Mouse (Mus musculus): ENCODE measurements around the gene Icam1. TPM values are rescaled to one million over a fixed set of nuclear protein-coding genes. Genes with fewer than 3 reads are reported as not detected.

Gene Icam1
- polyA plus RNA-seq (2017; shearing (Covaris generic)): 268 TPM

DNA sequence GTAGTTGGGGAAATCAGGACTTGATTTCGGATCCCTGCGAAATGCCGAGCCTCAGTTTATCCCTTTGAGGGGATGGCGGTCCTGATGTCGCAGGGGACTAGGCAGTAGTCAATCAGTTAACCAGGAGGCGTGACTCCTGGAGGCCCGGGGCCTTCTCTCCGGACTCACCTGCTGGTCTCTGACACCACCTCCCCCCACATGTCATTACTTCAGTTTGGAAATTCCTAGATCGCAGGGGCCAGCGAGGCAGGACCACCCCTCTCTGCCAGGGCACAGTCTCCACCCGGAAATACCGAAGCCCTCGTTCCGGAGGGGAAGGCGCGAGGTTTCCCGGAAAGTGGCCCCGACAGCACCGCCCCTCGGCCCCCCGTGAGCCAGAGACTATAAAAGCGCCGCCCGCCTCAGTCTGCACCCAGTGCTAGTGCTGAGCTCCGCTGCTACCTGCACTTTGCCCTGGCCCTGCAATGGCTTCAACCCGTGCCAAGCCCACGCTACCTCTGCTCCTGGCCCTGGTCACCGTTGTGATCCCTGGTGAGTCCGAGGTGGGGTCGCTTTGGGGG, at the start of gene Icam1:
Icam1 (plus strand) TSS at position 415 of the 560 bp plus-strand sequence.

GRCm38 (mm10) chr9:20976216-20976960, 39.4 kb upstream of the Icam1 start, which contains the start of gene S1pr2:
TSS of gene S1pr2 (minus strand) at chr9:20976781.

DNA sequence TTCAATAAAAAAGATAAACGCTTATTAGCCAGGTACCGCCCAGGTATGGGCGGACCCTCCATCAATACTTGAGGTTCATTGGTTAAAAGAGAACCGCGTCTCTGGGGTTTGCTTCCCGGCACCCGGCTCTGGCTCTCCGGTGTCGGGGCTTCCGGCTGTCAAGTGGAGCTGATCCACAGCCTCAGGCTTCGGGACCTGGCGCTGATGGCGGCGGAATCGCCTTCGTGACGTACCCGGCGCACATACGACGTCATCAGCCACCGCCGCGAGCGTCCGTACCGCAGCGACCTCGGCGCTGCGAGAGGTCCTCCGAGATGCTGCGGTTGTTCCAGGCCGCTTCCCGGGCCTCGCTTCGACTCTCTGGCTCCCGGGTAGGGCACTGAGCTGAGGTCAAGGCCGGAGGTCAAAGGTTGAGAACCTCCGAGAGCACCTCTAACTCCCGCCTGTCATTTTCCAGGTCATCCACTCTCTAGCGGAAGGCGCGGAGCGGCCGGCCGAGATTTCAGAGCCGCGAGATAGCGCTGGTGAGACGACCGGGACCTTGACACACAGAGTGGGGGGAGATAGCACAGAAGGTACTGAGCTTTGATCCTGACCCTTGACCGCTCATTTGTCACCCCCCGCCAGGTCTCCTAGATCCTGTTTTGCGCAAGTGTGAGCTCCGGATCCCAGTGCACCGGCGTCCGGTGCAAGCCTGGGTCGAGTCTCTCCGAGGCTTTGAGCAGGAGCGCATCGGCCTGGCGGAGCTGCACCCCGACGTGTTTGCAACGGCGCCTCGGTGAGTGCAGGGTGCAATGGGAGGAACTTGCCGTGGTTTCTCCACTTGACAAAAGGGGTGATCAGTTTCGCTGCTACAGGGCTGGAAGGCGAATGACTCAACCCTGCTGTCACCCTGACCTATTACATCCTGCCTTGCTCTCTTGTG, 12.9 kb upstream of the Icam1 start, which contains the start of gene Mrpl4:
Mrpl4 (plus strand) TSS at position 112 of the 925 bp plus-strand sequence.

GRCm38 (mm10) chr9:21029291-21030054, 13.7 kb downstream of the Icam1 start, which contains the start of gene Icam4:
TSS of gene Icam4 (plus strand) at chr9:21029373.

DNA sequence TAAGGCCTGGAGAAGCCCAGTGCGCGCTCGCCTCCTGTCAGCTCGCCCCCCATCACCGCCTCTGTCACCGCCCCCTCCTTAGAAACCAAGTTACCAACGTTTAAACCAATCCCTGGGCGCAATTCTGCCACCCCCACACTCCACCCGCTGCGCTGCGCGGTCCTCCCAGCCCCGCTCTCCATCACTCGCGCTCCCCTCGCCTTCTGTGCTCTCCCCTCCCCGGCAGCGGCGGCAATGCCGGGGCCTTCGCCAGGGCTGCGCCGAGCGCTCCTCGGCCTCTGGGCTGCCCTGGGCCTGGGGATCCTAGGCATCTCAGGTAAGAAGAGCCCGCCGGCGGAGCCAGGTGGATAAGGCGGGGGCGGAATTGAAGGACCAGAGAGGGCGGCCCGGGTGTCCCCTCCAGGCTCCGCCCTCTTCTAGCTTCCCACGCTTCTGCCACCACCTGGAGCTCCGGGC, 16.1 kb downstream of the Icam1 start, which contains the start of gene Icam5:
Icam5 (plus strand) TSS at position 178 of the 456 bp plus-strand sequence.

DNA sequence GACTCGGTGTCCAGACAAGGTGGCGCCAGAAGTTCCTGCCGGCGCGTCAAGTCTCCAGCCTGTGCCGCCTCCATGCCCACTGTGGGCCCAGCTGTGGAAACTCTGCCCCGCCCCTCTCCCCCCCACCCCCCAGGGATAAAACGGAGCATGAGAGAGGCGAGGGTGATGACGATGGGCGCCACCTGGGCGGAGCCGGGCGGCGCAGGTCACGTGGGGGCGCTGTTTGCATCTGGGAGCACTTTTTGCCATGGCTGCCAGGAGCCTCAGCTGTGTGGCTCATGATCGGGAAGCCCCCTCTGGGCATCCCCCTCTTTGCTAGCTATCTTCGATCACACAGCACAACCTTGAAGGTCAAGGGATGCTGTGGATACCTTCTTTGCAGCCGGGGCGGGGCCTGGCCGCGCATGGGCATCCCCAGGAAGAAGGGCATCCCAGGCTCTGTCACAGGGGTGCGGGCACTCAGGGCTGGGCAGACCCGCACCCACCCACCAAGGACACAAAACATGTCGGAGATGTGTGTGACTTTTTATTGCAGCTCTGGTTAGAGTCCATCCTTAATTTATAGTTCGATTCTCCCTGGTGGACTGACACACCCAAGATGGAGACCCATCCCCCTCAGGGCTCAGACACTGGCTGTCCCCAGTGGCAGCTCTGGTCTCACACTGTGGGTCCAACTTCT, 51.4 kb downstream of the Icam1 start, which contains the start of gene Zglp1:
Zglp1 (minus strand) TSS at position 88 of the 679 bp plus-strand sequence.

DNA sequence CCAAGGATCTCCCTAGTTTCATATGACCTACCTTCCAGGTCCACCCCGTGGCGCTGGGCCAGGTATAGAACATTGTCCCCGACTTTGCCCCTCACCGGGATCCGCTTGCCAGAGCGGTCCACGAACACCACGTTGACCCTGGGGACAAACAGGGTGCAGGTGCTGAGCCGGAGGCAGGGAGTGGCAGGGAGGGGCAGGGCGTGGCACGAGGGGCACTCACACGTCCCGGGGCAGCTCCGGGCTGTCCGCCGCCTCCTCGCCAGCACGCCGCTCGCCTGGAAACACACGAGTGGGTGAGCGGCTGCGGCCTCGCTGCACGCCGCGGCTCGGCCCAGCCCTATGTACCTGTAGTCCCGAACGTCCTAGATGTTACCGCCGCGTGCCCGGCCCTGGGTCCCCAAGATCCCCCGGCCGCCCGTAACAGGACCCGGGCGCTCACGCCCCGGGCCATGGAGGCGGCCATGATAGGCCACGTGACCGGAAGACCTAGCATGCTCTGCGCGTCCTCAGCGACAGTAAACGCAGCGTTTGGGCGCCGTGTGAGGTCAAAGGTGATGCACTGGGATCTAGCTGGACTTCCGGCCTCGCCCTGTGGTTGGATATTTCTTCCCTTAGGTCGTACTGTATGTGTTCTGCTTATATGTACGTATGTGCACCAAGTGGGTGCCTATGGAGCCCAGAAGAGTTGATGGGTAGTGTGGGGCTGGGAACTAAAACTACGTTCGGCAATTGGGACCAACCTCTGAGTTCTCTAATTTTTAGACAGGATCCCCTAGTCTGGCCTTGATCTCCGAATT, 57.5 kb downstream of the Icam1 start, which contains the start of the genes Gm49373 and Fdx1l:
Gm49373 (minus strand) TSS at position 53 of the 797 bp plus-strand sequence.
Fdx1l (minus strand) TSS at position 571 of the 797 bp plus-strand sequence.

Other genes starting within 250 kb of the Icam1 start
- not detected for gene Col5a3, start 200.9 kb upstream of the Icam1 start, polyA plus RNA-seq (2017; shearing (Covaris generic))
- gene Rdh8, start 197.5 kb upstream of the Icam1 start, polyA plus RNA-seq (2017; shearing (Covaris generic)): not detected
- gene A230050P20Rik, start 147.3 kb upstream of the Icam1 start, polyA plus RNA-seq (2017; shearing (Covaris generic)): 33.1 TPM
- 1.1 TPM for gene Angptl6, start 136.3 kb upstream of the Icam1 start, polyA plus RNA-seq (2017; shearing (Covaris generic))
- gene Ppan, start 127.8 kb upstream of the Icam1 start, polyA plus RNA-seq (2017; shearing (Covaris generic)): 97.3 TPM
- 332 TPM for gene Eif3g, start 117.4 kb upstream of the Icam1 start, polyA plus RNA-seq (2017; shearing (Covaris generic))
- 67.8 TPM for gene Dnmt1, start 56.1 kb upstream of the Icam1 start, polyA plus RNA-seq (2017; shearing (Covaris generic))
- 10.3 TPM for gene S1pr2, start 39.2 kb upstream of the Icam1 start, polyA plus RNA-seq (2017; shearing (Covaris generic))
- gene Mrpl4, start 13.2 kb upstream of the Icam1 start, polyA plus RNA-seq (2017; shearing (Covaris generic)): 101 TPM
- gene Icam4, start 13.4 kb downstream of the Icam1 start, polyA plus RNA-seq (2017; shearing (Covaris generic)): 1.4 TPM
- gene Icam5, start 16.1 kb downstream of the Icam1 start, polyA plus RNA-seq (2017; shearing (Covaris generic)): not detected
- 0.73 TPM for gene Zglp1, start 51.1 kb downstream of the Icam1 start, polyA plus RNA-seq (2017; shearing (Covaris generic))
- not detected for gene Gm49373, start 57.1 kb downstream of the Icam1 start, polyA plus RNA-seq (2017; shearing (Covaris generic))
- gene Fdx1l, start 57.6 kb downstream of the Icam1 start, polyA plus RNA-seq (2017; shearing (Covaris generic)): 47.1 TPM
- gene Gm38431, start 76.0 kb downstream of the Icam1 start, polyA plus RNA-seq (2017; shearing (Covaris generic)): 6.2 TPM
- gene Raver1, start 76.0 kb downstream of the Icam1 start, polyA plus RNA-seq (2017; shearing (Covaris generic)): 53.3 TPM
- 65.3 TPM for gene Tyk2, start 115.3 kb downstream of the Icam1 start, polyA plus RNA-seq (2017; shearing (Covaris generic))
- gene Cdc37, start 134.0 kb downstream of the Icam1 start, polyA plus RNA-seq (2017; shearing (Covaris generic)): 320 TPM
- 3.4 TPM for gene Pde4a, start 149.7 kb downstream of the Icam1 start, polyA plus RNA-seq (2017; shearing (Covaris generic))
- gene Keap1, start 223.4 kb downstream of the Icam1 start, polyA plus RNA-seq (2017; shearing (Covaris generic)): 22.5 TPM
- 2.5 TPM for gene S1pr5, start 232.5 kb downstream of the Icam1 start, polyA plus RNA-seq (2017; shearing (Covaris generic))
- gene Atg4d, start 249.3 kb downstream of the Icam1 start, polyA plus RNA-seq (2017; shearing (Covaris generic)): 83.2 TPM

Data from effector memory CD4-positive, alpha-beta T cell, adult 7 months (primary cell).